Mouse (Mus musculus): ENCODE data around the gene Klf6. TPM values are rescaled to one million over a fixed set of nuclear protein-coding genes. Genes with fewer than 3 reads are reported as not detected.

Klf6 gene
- polyA plus RNA-seq, 1 experiment from 2014 or later = 88.9 TPM

GRCm38 (mm10) chr13:5864265-5865097 is 3.2 kb downstream of the Klf6 start:
- peak overlapping the region; percentile 53 for H3K4me2 ChIP-seq
- peak overlapping the region; percentile 32 for H3K4me3 ChIP-seq (replicated peaks)
- H3K4me1 ChIP-seq = peaks cover 23% of the 10 kb centered on the region
- H3K27ac ChIP-seq = peak overlapping the region; percentile 75
- no peak for ATAC-seq (ENCODE audit: insufficient read depth, low FRiP score, low read depth)
- H3K36me3 ChIP-seq = peaks cover 29% of the 10 kb centered on the region
- no peak overlapping the region for H3K9ac ChIP-seq
- H3K9me3 ChIP-seq = no peaks in the 10 kb centered on the region
- WGBS = 54% methylated on average over 10 of the region's 10 CpGs
- no peaks in the 10 kb centered on the region for H3K27me3 ChIP-seq (replicated peaks)

GRCm38 (mm10) chr13:5865098-5865415 is 3.8 kb downstream of the Klf6 start:
- Histone ChIP-seq H3K4me2 (peak overlapping the region; percentile 53), H3K9ac (no peak overlapping the region), H3K4me3 (replicated peaks) (no peak overlapping the region), H3K4me1 (peaks cover 23% of the 10 kb centered on the region), H3K27me3 (replicated peaks) (no peaks in the 10 kb centered on the region), H3K27ac (no peak overlapping the region), H3K9me3 (no peaks in the 10 kb centered on the region), H3K36me3 (peaks cover 29% of the 10 kb centered on the region)
- ATAC-seq (ENCODE audit: insufficient read depth, low FRiP score, low read depth) = no peak
- WGBS = 86% methylated on average over 9 of the region's 9 CpGs

GRCm38 (mm10) chr13:5866091-5866490 is 4.8 kb downstream of the Klf6 start:
- Histone ChIP-seq H3K27ac (no peak overlapping the region), H3K4me2 (no peak overlapping the region; the same call in 1 of the 2 replicates)

GRCm38 (mm10) chr13:5866532-5866931 is 5.2 kb downstream of the Klf6 start:
- Histone ChIP-seq H3K9ac (no peak overlapping the region), H3K27ac (no peak overlapping the region), H3K36me3 (peaks cover 29% of the 10 kb centered on the region), H3K4me1 (peaks cover 21% of the 10 kb centered on the region), H3K27me3 (replicated peaks) (no peaks in the 10 kb centered on the region), H3K9me3 (no peaks in the 10 kb centered on the region), H3K4me3 (replicated peaks) (no peak overlapping the region), H3K4me2 (no peak overlapping the region; the same call in 1 of the 2 replicates)
- ATAC-seq (ENCODE audit: insufficient read depth, low FRiP score, low read depth) = no peak
- 92% methylated on average over 5 of the region's 5 CpGs for WGBS

More at GRCm38 (mm10) chr13:5866091-5866490, 4.8 kb downstream of the Klf6 start:
- no peak for ATAC-seq (ENCODE audit: insufficient read depth, low FRiP score, low read depth)
- 72% methylated on average over 6 of the region's 6 CpGs for WGBS
- H3K4me3 ChIP-seq (replicated peaks) = no peak overlapping the region
- peaks cover 21% of the 10 kb centered on the region for H3K4me1 ChIP-seq
- no peaks in the 10 kb centered on the region for H3K27me3 ChIP-seq (replicated peaks)
- H3K36me3 ChIP-seq = peaks cover 29% of the 10 kb centered on the region
- H3K9ac ChIP-seq = no peak overlapping the region
- H3K9me3 ChIP-seq = no peaks in the 10 kb centered on the region

GRCm38 (mm10) chr13:5868376-5868775 is 7.1 kb downstream of the Klf6 start:
- no peak overlapping the region for H3K4me2 ChIP-seq
- H3K36me3 ChIP-seq = peaks cover 29% of the 10 kb centered on the region
- H3K9me3 ChIP-seq = no peaks in the 10 kb centered on the region
- H3K27me3 ChIP-seq (replicated peaks) = no peaks in the 10 kb centered on the region
- no peak overlapping the region for H3K27ac ChIP-seq
- 85% methylated on average over 8 of the region's 8 CpGs for WGBS
- no peak overlapping the region for H3K9ac ChIP-seq
- H3K4me1 ChIP-seq = peaks cover 21% of the 10 kb centered on the region
- no peak overlapping the region for H3K4me3 ChIP-seq (replicated peaks)
- ATAC-seq (ENCODE audit: insufficient read depth, low FRiP score, low read depth) = no peak

- Histone ChIP-seq H3K27ac (peak overlapping the region; percentile 65), H3K36me3 (peaks cover 29% of the 10 kb centered on the region), H3K4me3 (replicated peaks) (no peak overlapping the region), H3K4me1 (peaks cover 16% of the 10 kb centered on the region; the same call in 1 of the 2 replicates), H3K4me2 (no peak overlapping the region), H3K27me3 (replicated peaks) (no peaks in the 10 kb centered on the region), H3K9ac (no peak overlapping the region), H3K9me3 (no peaks in the 10 kb centered on the region)
- WGBS = 43% methylated on average over 5 of the region's 5 CpGs
- ATAC-seq (ENCODE audit: insufficient read depth, low FRiP score, low read depth) = no peak
Measured at GRCm38 (mm10) chr13:5869433-5869832, 8.2 kb downstream of the Klf6 start.

- Histone ChIP-seq H3K27me3 (replicated peaks) (no peaks in the 10 kb centered on the region), H3K9ac (no peak overlapping the region), H3K36me3 (peaks cover 29% of the 10 kb centered on the region), H3K27ac (peak overlapping the region; percentile 65), H3K9me3 (no peaks in the 10 kb centered on the region), H3K4me2 (no peak overlapping the region), H3K4me3 (replicated peaks) (no peak overlapping the region), H3K4me1 (peaks cover 12% of the 10 kb centered on the region; the same call in 1 of the 2 replicates)
- WGBS = 11% methylated on average over 7 of the region's 7 CpGs
- ATAC-seq (ENCODE audit: insufficient read depth, low FRiP score, low read depth) = peak; percentile 23; the same call in 1 of the 2 replicates
Measured at GRCm38 (mm10) chr13:5869842-5870241, 8.6 kb downstream of the Klf6 start.

GRCm38 (mm10) chr13:5870382-5871272 is 9.3 kb downstream of the Klf6 start:
- H3K4me1 ChIP-seq = peaks cover 4% of the 10 kb centered on the region; the same call in 1 of the 2 replicates
- peak overlapping the region; percentile 68 for H3K27ac ChIP-seq
- H3K4me3 ChIP-seq (replicated peaks) = no peak overlapping the region
- 27% methylated on average over 15 of the region's 15 CpGs for WGBS
- no peaks in the 10 kb centered on the region for H3K27me3 ChIP-seq (replicated peaks)
- H3K9me3 ChIP-seq = no peaks in the 10 kb centered on the region
- H3K4me2 ChIP-seq = no peak overlapping the region
- peaks cover 22% of the 10 kb centered on the region for H3K36me3 ChIP-seq
- no peak overlapping the region for H3K9ac ChIP-seq
- ATAC-seq (ENCODE audit: insufficient read depth, low FRiP score, low read depth) = peak; percentile 65

GRCm38 (mm10) chr13:5871414-5871813 is 10.1 kb downstream of the Klf6 start:
- Histone ChIP-seq H3K36me3 (peaks cover 14% of the 10 kb centered on the region), H3K27me3 (replicated peaks) (no peaks in the 10 kb centered on the region), H3K4me3 (replicated peaks) (no peak overlapping the region), H3K4me1 (peaks cover 4% of the 10 kb centered on the region; the same call in 1 of the 2 replicates), H3K9ac (no peak overlapping the region), H3K4me2 (no peak overlapping the region), H3K9me3 (no peaks in the 10 kb centered on the region), H3K27ac (peak overlapping the region; percentile 52; the same call in 1 of the 2 replicates)
- 56% methylated on average over 7 of the region's 7 CpGs for WGBS
- no peak for ATAC-seq (ENCODE audit: insufficient read depth, low FRiP score, low read depth)

GRCm38 (mm10) chr13:5873681-5874080 is 12.4 kb downstream of the Klf6 start:
- no peak overlapping the region for H3K4me3 ChIP-seq (replicated peaks)
- ATAC-seq (ENCODE audit: insufficient read depth, low FRiP score, low read depth) = no peak
- no peak overlapping the region for H3K4me2 ChIP-seq
- no peaks in the 10 kb centered on the region for H3K9me3 ChIP-seq
- H3K36me3 ChIP-seq = no peaks in the 10 kb centered on the region
- no peaks in the 10 kb centered on the region for H3K27me3 ChIP-seq (replicated peaks)
- H3K4me1 ChIP-seq = peaks cover 4% of the 10 kb centered on the region; the same call in 1 of the 2 replicates
- 82% methylated on average over 3 of the region's 3 CpGs for WGBS
- H3K9ac ChIP-seq = no peak overlapping the region
- no peak overlapping the region for H3K27ac ChIP-seq

- H3K4me3 ChIP-seq (replicated peaks) = no peak overlapping the region
- WGBS = 85% methylated on average over 3 of the region's 3 CpGs
- H3K4me1 ChIP-seq = no peaks in the 10 kb centered on the region
- H3K27ac ChIP-seq = no peak overlapping the region
- no peaks in the 10 kb centered on the region for H3K36me3 ChIP-seq
- ATAC-seq (ENCODE audit: insufficient read depth, low FRiP score, low read depth) = no peak
- no peaks in the 10 kb centered on the region for H3K27me3 ChIP-seq (replicated peaks)
- H3K9me3 ChIP-seq = no peaks in the 10 kb centered on the region
- H3K4me2 ChIP-seq = no peak overlapping the region
- H3K9ac ChIP-seq = no peak overlapping the region
Measured at GRCm38 (mm10) chr13:5875478-5875877, 14.2 kb downstream of the Klf6 start.

- no peak for ATAC-seq (ENCODE audit: insufficient read depth, low FRiP score, low read depth)
- H3K27me3 ChIP-seq (replicated peaks) = no peaks in the 10 kb centered on the region
- no peak overlapping the region for H3K4me2 ChIP-seq
- H3K4me1 ChIP-seq = no peaks in the 10 kb centered on the region
- H3K4me3 ChIP-seq (replicated peaks) = no peak overlapping the region
- 63% methylated on average over 4 of the region's 4 CpGs for WGBS
- no peak overlapping the region for H3K9ac ChIP-seq
- no peak overlapping the region for H3K27ac ChIP-seq
- no peaks in the 10 kb centered on the region for H3K9me3 ChIP-seq
- H3K36me3 ChIP-seq = no peaks in the 10 kb centered on the region
Measured at GRCm38 (mm10) chr13:5878748-5879147, 17.5 kb downstream of the Klf6 start.

Measured in stomach, embryonic 15.5 days (tissue).